Mouse (Mus musculus) heart, embryonic 10.5 days (tissue): Measurements from ENCODE around the gene Acaca. TPM values are rescaled to one million over a fixed set of nuclear protein-coding genes. Genes with fewer than 3 reads are reported as not detected.
"Not testable (repeated sequence)": the region's sequence is repeated elsewhere in the genome, so short reads cannot be mapped to it uniquely, and the experiment has no call there.

Experiments used
- DNase-seq: peaks from one replicate; pipeline ENCODE4 v3.0.0-alpha.2; 2017; ENCODE audit warnings: low spot score
- H3K27ac ChIP-seq: fragments of 300-500 bp; sonication (generic); 2 replicates; pipeline ENCODE4 v1.5.1; 2016; ENCODE audit warnings: mild to moderate bottlenecking
- H3K27me3 ChIP-seq: fragments of 300-500 bp; sonication (generic); 2 replicates; pipeline ENCODE4 v1.6.1; 2016; ENCODE audit warnings: mild to moderate bottlenecking; ENCODE audit not compliant: poor library complexity, insufficient read depth, severe bottlenecking
- H3K36me3 ChIP-seq: fragments of 300-500 bp; sonication (generic); 2 replicates; pipeline ENCODE4 v1.6.1; 2016; ENCODE audit warnings: mild to moderate bottlenecking, moderate library complexity
- H3K4me1 ChIP-seq: fragments of 300-500 bp; sonication (generic); 2 replicates; pipeline ENCODE4 v1.6.1; 2016; ENCODE audit warnings: mild to moderate bottlenecking
- H3K4me3 ChIP-seq: fragments of 300-500 bp; sonication (generic); 2 replicates; pipeline ENCODE4 v1.5.1; 2016; ENCODE audit warnings: mild to moderate bottlenecking, moderate library complexity
- H3K9me3 ChIP-seq: fragments of 300-500 bp; sonication (generic); 2 replicates; pipeline ENCODE4 v1.6.1; 2016; ENCODE audit warnings: mild to moderate bottlenecking, moderate library complexity
- WGBS: fragments of 180-500 bp; shearing (Covaris S2); methylation state at CpG from one replicate; pipeline ENCODE4 v1.1.7; 2016; 5-methylcytosine and 5-hydroxymethylcytosine counted together
- polyA plus RNA-seq: library from polyadenylated mRNA; unstranded; fragments of >200 nt; fragmentation: Nextera tagmentation; extraction: Ambion mirVana; gene quantifications from 2 replicates; pipeline ENCODE4 v1.2.1, GENCODE M21; 2016

Gene Acaca
- polyA plus RNA-seq, 1 experiment from 2014 or later, result 13.3 TPM

DNA sequence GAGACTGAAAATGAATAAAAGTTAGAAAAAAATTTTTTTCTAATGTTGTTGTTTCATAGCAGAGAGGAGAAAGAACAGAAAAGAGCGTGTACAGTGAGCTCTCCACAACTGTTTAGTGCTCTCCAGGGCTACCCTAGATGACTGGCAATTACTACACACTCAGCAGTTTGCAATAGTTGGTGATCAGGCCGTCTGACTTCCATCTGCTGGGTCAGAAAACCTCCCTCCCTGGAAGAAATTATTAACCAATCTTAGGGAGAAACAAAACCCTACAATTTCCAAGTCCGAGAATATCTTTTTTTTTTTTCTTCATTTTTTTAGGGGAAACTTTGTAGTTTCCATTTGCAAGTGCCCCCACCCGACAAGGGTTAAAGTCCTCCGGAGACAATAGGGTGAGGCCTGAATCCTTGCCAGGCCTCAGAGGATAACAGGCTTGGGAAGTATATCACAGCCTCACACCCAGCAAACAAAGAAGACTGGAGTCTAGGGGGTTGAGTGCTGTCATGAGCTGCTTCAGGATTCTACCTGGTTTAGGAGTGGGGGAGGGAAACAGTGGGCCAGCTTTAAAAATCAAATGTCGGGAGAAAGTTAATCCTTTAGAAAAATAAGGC, 233.3 kb downstream of the Acaca start:
- 68% methylated on average over 6 of the region's 6 CpGs for WGBS
- H3K4me3 ChIP-seq, result no peak overlapping the region
- no peaks in the 10 kb centered on the region for H3K9me3 ChIP-seq
- peaks cover 13% of the 10 kb centered on the region; the same call in 1 of the 2 replicates for H3K36me3 ChIP-seq
- no peaks in the 10 kb centered on the region for H3K27me3 ChIP-seq
- no peaks in the 10 kb centered on the region; the same call in 1 of the 2 replicates for H3K4me1 ChIP-seq
- no peak for DNase-seq
- no peak overlapping the region for H3K27ac ChIP-seq

DNA sequence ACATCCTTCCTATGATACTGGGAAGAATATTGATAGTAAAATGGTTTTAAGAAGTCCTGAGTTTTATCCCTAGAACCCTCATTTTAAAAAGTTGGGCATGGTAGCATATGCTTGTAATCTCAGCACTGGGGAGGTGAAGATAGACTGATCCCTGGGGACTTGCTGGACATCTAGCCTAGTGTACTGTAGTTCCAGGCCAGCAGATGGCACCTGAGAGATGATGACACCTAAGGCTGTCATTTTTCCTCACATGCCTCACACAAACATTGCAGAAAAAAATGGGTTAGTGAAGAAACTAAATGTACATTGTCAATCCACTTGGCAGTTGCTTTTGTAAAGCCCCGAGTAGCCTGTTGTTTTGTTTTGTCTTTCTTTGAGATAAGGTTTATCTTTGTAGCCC, 235.8 kb downstream of the Acaca start:
- no peaks in the 10 kb centered on the region for H3K9me3 ChIP-seq
- H3K4me3 ChIP-seq, result no peak overlapping the region
- no peaks in the 10 kb centered on the region for H3K27me3 ChIP-seq
- H3K4me1 ChIP-seq, result no peaks in the 10 kb centered on the region; the same call in 1 of the 2 replicates
- no peak overlapping the region for H3K27ac ChIP-seq
- peaks cover 13% of the 10 kb centered on the region; the same call in 1 of the 2 replicates for H3K36me3 ChIP-seq
- DNase-seq, result no peak
- 29% methylated on average over 1 of the region's 1 CpGs for WGBS

DNA sequence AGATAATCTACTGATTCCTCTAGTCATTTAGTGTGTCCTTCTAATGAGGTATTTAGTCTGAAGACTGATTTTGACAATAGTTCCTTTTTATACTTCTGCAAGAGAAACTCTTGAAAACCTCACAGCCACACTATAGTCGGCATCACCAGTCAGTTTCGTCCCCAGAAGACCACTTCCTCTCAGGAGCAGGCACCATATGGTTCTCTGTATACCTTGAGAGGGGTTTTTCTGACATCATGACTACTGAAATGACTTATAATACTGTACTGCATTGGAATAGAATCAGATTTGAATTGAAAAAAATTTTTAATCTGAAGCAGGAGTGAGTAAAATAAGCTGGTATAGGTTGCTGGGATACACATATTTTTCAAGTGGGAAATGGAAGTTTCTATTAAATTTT, 239.4 kb downstream of the Acaca start:
- 77% methylated on average over 2 of the region's 2 CpGs for WGBS

DNA sequence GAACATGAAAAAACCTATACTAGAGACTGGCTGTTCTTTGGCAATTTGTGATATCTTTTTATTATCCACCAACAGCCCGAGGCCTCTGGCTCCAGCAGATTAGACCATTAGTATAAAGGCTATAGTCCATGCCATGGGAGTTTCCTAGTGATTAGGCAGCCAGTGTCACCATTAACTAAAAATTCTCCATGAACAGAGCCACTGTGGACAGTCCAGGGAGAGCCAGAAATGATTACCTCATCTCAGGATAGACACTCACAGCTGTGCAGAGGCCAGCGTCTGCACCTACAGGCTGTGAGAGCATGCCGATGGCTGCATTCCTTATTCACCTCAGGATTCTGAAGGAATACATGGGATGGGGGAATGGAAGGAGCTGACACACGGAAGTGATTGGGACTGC, 243.7 kb downstream of the Acaca start:
- Histone ChIP-seq H3K4me1 (0 out of 2 replicates have a peak, but pooled peaks cover 2% of the 10 kb centered on the region), H3K27ac (no peak overlapping the region), H3K9me3 (no peaks in the 10 kb centered on the region), H3K27me3 (no peaks in the 10 kb centered on the region), H3K4me3 (no peak overlapping the region), H3K36me3 (peaks cover 20% of the 10 kb centered on the region)
- 80% methylated on average over 4 of the region's 4 CpGs for WGBS
- DNase-seq, result no peak

More for the DNA sequence above, 239.4 kb downstream of the Acaca start:
- H3K36me3 ChIP-seq, result peaks cover 27% of the 10 kb centered on the region
- H3K9me3 ChIP-seq, result no peaks in the 10 kb centered on the region
- H3K4me1 ChIP-seq, result 0 out of 2 replicates have a peak, but pooled peaks cover 2% of the 10 kb centered on the region
- DNase-seq, result no peak
- H3K27me3 ChIP-seq, result no peaks in the 10 kb centered on the region
- H3K27ac ChIP-seq, result no peak overlapping the region
- H3K4me3 ChIP-seq, result no peak overlapping the region

DNA sequence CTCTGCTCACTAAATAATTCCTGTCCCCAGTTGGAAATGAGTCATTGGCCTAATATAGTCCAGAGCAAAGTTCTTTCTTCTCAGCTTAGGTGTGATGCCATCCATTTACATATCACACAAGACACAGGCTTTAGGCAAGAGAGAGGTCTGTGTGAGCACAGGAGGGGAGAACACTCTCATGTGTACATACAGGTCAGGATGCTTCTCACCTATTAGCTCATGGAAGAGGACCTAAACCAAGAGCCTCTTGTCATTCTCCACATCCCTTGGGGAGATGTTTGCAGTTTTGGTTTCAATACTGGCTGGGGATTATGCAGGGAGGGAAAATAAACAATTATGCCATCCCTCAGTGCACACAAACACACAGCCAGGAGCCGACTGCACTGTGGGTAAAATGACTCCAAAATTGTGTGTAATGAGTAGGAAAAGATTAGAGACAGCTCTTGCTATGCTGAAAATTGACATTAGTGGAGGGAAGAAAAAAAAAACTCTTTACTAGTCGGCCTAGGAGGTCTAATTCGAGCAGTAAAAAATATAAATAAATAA, 246.6 kb downstream of the Acaca start:
- no peak for DNase-seq
- 77% methylated on average over 3 of the region's 3 CpGs for WGBS

DNA sequence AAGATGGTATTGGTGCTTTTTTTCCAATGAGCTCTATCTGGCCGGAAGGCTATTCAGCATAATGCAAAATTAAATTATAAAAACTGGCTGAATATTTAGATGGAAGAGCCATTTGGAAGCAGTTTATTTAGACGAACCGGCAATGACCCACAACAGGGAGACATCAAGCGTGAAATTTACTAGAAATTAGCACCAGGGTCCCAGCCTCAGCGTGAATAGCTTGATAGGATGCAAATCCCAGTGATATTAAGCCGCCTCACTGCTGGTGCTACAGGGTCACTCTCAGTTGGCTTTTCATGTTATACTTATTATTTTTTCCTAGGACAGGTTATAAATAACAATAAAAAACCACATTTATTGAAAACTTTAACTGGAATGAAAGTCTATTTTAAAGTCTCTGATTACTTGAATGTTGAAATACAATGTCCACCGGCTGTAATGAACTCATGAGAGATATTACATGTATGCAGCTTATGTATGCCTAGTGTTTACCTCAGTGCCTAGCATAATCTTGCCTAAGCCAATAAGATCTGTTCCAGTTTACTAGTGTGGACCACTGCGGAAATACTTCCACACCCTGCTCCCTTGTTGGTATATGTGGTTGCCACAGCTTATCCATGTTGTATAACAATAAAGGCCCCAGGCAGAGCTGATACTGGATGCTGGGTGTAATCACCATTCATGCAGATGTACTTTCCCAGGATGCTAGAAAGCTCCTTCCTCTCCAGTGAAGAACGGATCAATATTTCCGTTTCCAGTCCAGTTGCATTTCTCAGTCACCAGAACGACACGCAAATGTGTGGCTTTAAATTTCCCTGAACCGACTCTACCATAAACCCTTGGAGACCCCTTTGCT, 247.3 kb downstream of the Acaca start:
- H3K27me3 ChIP-seq, result no peaks in the 10 kb centered on the region
- no peaks in the 10 kb centered on the region for H3K4me1 ChIP-seq
- WGBS, result 86% methylated on average over 13 of the region's 13 CpGs
- no peaks in the 10 kb centered on the region for H3K9me3 ChIP-seq
- H3K36me3 ChIP-seq, result peaks cover 20% of the 10 kb centered on the region
- no peak for DNase-seq
- H3K27ac ChIP-seq, result no peak overlapping the region
- no peak overlapping the region for H3K4me3 ChIP-seq

More for the DNA sequence above, 246.6 kb downstream of the Acaca start:
- Histone ChIP-seq H3K9me3 (no peaks in the 10 kb centered on the region), H3K4me1 (no peaks in the 10 kb centered on the region), H3K27me3 (no peaks in the 10 kb centered on the region), H3K36me3 (peaks cover 20% of the 10 kb centered on the region), H3K4me3 (no peak overlapping the region), H3K27ac (no peak overlapping the region)

DNA sequence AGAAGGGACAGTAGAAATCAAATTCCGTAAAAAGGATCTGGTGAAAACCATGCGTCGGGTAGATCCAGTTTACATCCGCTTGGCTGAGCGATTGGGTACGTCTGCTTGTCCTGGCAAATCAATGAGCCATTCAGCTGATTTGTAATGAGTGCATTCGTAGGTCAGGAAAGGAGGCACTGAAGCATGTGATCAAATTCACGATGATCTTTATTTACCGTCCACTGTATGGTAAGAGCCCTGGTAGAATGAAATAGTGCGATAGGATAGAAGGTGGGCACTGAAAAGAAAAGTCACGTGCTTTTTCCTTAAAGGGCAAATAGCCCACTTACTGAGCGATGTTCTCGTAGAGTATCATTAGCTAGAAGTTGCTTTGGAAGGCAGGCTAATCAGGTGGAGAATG, 253.0 kb downstream of the Acaca start:
- Histone ChIP-seq H3K36me3 (peaks cover 8% of the 10 kb centered on the region; the same call in 1 of the 2 replicates), H3K27me3 (no peaks in the 10 kb centered on the region), H3K27ac (no peak overlapping the region), H3K4me1 (no peaks in the 10 kb centered on the region), H3K9me3 (no peaks in the 10 kb centered on the region), H3K4me3 (no peak overlapping the region)
- WGBS, result 90% methylated on average over 13 of the region's 13 CpGs
- no peak for DNase-seq

DNA sequence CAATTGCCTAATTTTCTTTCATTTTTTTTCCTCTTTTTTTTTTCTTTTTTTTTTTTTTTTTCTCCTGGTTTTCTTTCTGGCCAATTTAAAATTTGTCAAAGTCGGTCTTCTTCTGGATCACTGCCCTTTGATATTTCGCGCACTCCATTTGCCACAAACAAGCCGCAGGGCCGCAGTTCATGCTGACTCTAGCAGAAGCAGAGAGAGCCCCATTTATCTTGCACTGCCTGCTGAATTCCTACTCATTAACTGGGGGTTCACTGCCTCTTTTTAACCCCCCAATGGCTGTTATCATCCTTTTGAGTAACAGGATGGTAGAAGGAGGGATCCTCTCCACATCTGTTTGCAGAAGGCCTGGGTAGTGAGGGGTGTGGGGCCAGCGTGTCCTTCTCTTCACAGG, 254.4 kb downstream of the Acaca start:
- DNase-seq, result no peak
- Histone ChIP-seq H3K27ac (no peak overlapping the region), H3K27me3 (no peaks in the 10 kb centered on the region), H3K4me3 (no peak overlapping the region), H3K36me3 (peaks cover 8% of the 10 kb centered on the region; the same call in 1 of the 2 replicates), H3K4me1 (peaks cover 12% of the 10 kb centered on the region), H3K9me3 (no peaks in the 10 kb centered on the region)
- 88% methylated on average over 6 of the region's 6 CpGs for WGBS

DNA sequence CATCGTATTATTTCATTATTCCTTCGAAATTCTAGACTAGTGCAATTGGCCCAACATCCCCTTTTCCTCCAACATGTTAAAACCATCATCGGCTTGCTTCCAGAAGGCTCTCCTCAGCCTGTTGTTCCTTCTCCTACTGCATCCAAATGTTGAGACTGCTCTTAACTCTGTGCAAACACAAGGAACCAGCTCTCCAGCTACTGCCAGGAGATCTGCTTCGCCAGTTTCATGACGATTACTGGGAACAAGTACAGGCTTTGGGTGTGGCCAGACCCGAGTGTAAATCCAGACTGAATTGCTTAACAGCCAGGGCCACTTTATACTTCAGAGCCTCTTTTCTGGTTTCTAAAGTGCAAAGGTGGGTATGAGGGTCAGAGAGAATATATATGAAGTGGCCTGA, 259.9 kb downstream of the Acaca start:
- H3K27ac ChIP-seq, result no peak overlapping the region
- DNase-seq, result no peak
- no peak overlapping the region for H3K4me3 ChIP-seq
- peaks cover 48% of the 10 kb centered on the region for H3K4me1 ChIP-seq
- WGBS, result 65% methylated on average over 6 of the region's 6 CpGs
- no peaks in the 10 kb centered on the region for H3K27me3 ChIP-seq
- peaks cover 17% of the 10 kb centered on the region for H3K36me3 ChIP-seq
- H3K9me3 ChIP-seq, result no peaks in the 10 kb centered on the region

DNA sequence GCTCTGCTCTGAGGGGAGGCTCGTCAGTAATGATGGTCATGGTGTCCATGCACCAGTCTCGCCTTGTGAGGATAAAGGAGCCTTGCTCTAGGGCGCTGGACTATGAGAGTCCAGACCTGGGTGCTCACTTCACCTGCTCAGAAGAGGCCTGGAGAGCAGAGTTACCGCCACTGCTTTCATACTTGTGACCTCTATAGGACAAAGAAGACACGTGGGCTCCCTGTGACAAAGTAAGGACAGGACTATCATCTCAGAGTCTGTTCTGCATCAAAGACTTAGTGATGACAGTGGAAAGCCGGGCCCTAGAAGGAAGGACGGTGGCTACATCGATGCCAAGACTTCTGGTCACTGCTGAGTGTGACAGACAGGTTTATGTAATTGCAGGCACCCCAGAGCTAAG, 261.7 kb downstream of the Acaca start:
- H3K36me3 ChIP-seq, result peaks cover 17% of the 10 kb centered on the region
- WGBS, result 53% methylated on average over 8 of the region's 8 CpGs
- H3K27ac ChIP-seq, result peak overlapping the region; percentile 16; the same call in 1 of the 2 replicates
- H3K27me3 ChIP-seq, result no peaks in the 10 kb centered on the region
- peaks cover 48% of the 10 kb centered on the region for H3K4me1 ChIP-seq
- no peak overlapping the region for H3K4me3 ChIP-seq
- H3K9me3 ChIP-seq, result no peaks in the 10 kb centered on the region
- no peak for DNase-seq

DNA sequence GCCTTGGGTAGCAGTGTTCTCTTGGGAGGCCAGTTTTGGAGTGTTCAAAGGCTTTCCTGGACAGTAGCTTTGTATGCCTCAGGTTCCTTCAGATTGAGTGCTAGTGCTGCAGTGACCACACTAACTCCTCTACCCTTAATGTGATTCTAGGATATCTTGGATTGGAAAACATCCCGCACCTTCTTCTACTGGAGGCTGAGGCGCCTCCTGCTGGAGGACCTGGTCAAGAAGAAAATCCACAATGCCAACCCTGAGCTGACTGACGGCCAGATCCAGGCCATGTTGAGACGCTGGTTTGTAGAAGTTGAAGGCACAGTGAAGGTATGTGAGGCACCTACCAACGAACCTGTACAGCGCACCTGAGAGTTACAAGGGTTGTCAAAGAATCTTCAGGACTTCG, 262.6 kb downstream of the Acaca start:
- H3K4me3 ChIP-seq, DNase-seq, H3K9me3 ChIP-seq, H3K27ac ChIP-seq, H3K27me3 ChIP-seq: not testable (repeated sequence)
- Histone ChIP-seq H3K36me3 (peaks cover 19% of the 10 kb centered on the region), H3K4me1 (peaks cover 48% of the 10 kb centered on the region)
- WGBS, result 73% methylated on average over 7 of the region's 7 CpGs

DNA sequence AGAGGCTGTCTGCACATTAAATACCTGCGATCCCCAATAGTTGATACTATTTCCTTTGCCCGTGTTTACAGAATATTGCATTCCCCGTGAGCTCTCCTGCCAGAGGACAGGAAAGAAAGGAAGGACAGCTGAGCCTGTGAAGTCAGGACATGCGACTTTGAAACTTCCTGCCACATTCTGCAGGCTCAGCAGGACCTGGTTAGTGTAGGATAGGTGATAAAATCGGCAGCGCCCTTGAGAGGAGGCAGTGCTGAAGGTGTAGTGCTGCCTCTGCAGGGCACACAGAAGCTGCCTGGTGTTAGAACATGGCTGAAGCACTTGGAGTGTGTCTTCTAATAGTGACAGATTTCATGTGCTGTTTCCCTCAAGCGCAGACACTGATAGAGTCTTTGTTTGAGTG, 264.1 kb downstream of the Acaca start:
- DNase-seq, result no peak
- H3K27me3 ChIP-seq, result no peaks in the 10 kb centered on the region
- H3K4me3 ChIP-seq, result no peak overlapping the region
- peaks cover 39% of the 10 kb centered on the region for H3K4me1 ChIP-seq
- H3K36me3 ChIP-seq, result peaks cover 32% of the 10 kb centered on the region
- WGBS, result 41% methylated on average over 7 of the region's 7 CpGs
- no peak overlapping the region for H3K27ac ChIP-seq
- H3K9me3 ChIP-seq, result no peaks in the 10 kb centered on the region

DNA sequence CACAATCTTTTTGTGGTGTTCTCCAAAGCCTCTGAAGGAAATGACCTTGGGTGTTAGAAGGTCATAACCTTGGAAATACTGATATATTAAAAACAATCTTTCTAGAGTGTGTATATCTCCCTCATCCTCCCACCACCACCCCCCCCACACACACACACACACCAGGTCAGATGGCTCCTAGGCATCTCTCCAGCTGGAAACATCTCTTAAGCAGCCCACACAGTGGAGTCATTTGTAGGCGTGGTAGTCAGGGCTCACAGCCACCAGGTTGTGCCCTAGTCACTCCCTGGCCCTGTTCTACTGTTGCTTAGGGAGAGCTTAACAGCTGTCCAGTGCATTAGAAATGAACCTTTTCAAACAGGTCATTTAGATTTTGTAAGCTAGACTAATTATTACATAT, 265.5 kb downstream of the Acaca start:
- no peak for DNase-seq
- peaks cover 35% of the 10 kb centered on the region for H3K36me3 ChIP-seq
- WGBS, result 77% methylated on average over 1 of the region's 1 CpGs
- no peaks in the 10 kb centered on the region for H3K27me3 ChIP-seq
- no peak overlapping the region for H3K4me3 ChIP-seq
- peaks cover 27% of the 10 kb centered on the region for H3K4me1 ChIP-seq
- H3K27ac ChIP-seq, result no peak overlapping the region
- no peaks in the 10 kb centered on the region for H3K9me3 ChIP-seq
